Mouse (Mus musculus): Measurements from ENCODE around the gene Dnm3.

GRCm38 (mm10) chr1:162004518-162004780 lies 473.4 kb downstream of the Dnm3 start:
- TF ChIP-seq CTCF (IDR thresholded peaks at IDR 0.05; ENCODE audit: extremely low read depth, insufficient read depth, insufficient read length, insufficient replicate concordance) (no peak), POLR2A (IDR thresholded peaks at IDR 0.05; ENCODE audit: low read depth, low read length) (no peak)
